Mouse (Mus musculus) adrenal gland, postnatal 10 days (tissue): ENCODE data around the gene Acsm2. TPM values are rescaled to one million over a fixed set of nuclear protein-coding genes. Genes with fewer than 3 reads are reported as not detected.
"Not testable (repeated sequence)": the region's sequence is repeated elsewhere in the genome, so short reads cannot be mapped to it uniquely, and the experiment has no call there.

Experiments
- DNase-seq: peaks from one replicate; pipeline ENCODE4 v3.0.0; 2021; ENCODE audit warnings: mixed read lengths
- total RNA-seq, 2 experiments: library from RNA; stranded (reverse); gene quantifications; 2 replicates each; pipeline ENCODE4 v1.2.3; 2021

Gene Acsm2
- total RNA-seq, 2 experiments from 2014 or later, result 0.27 TPM; not detected in 1

GRCm38 (mm10) chr7:119562476-119562875 lies 8.3 kb downstream of the Acsm2 start:
- DNase-seq, result not testable (repeated sequence)

- no peak for DNase-seq
These were observed 40.5 kb downstream of the Acsm2 start for GRCm38 (mm10) chr7:119594530-119595107.

DNA sequence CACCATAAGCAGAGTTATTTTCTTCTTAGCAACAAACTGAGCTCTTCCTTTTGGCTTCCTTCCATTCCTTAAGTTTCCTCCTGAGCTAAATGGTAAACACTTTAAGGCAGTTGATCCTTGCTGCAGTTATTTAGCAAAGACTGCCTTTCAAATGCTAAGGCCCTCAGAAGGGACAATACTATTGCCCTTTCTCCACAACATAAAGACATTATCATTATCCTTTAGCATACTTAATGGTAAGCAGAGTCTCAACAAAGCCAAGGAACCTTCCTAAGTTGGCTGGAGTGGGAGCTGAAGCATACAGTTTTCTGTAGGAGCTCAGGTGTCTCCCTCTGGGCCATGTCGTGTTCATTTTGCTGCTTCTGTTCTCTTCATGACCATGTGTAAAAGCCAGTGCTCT lies 41.2 kb downstream of the Acsm2 start:
- no peak for DNase-seq

- DNase-seq, result no peak
These were observed 42.4 kb downstream of the Acsm2 start for GRCm38 (mm10) chr7:119596536-119596935.

- no peak for DNase-seq
These were observed 47.2 kb downstream of the Acsm2 start for GRCm38 (mm10) chr7:119601195-119601953.

- DNase-seq, result no peak
These were observed 47.8 kb downstream of the Acsm2 start for GRCm38 (mm10) chr7:119601954-119602317.

- no peak for DNase-seq
These were observed 50.9 kb downstream of the Acsm2 start for GRCm38 (mm10) chr7:119604903-119605483.

GRCm38 (mm10) chr7:119605926-119606663 lies 52.0 kb downstream of the Acsm2 start:
- no peak for DNase-seq

GRCm38 (mm10) chr7:119606664-119607076 lies 52.5 kb downstream of the Acsm2 start, which contains the start of gene Acsm1:
TSS of gene Acsm1 (plus strand) at chr7:119607026.
- no peak for DNase-seq

- no peak for DNase-seq
These were observed 53.8 kb downstream of the Acsm2 start for GRCm38 (mm10) chr7:119607796-119608515.

DNA sequence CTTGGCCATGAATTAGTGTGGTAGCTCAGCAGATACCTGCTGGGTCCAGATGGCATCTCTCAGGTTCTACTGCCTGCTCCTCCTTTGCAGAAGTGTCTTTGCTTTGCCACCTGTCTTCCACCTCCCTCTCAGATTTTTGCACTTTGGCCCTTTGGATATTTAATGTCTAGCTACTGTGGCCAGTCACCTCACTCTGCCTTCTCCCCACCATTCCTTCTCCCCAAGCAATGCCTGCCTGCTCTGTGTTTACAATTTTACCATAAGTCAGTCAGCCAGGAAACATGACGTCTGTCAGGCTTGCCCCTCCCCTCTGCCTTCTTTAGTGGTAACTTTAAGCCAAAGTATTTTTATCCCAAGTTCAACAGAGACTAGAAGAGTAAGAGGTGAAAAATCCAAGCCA lies 62.4 kb downstream of the Acsm2 start:
- no peak for DNase-seq

DNA sequence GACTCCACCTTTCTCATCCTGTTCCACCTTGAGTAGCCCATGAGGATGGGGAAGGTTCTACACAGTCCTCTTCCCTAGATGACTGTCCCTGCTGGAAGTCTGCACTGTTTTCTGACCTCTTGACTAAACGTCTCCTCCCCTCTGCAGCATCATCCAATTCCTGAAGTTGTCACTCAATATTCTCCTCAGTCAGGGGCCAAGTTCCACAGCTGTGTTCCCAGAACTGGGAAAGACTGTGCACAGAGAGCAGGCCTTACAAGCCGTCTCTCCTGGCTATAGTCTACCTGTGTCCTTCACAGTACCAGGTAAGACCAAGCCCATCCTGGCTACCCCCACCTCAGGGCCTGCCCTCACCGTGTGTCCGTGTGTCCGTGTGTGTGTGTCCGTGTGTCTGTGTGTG lies 63.5 kb downstream of the Acsm2 start:
- DNase-seq, result no peak

DNA sequence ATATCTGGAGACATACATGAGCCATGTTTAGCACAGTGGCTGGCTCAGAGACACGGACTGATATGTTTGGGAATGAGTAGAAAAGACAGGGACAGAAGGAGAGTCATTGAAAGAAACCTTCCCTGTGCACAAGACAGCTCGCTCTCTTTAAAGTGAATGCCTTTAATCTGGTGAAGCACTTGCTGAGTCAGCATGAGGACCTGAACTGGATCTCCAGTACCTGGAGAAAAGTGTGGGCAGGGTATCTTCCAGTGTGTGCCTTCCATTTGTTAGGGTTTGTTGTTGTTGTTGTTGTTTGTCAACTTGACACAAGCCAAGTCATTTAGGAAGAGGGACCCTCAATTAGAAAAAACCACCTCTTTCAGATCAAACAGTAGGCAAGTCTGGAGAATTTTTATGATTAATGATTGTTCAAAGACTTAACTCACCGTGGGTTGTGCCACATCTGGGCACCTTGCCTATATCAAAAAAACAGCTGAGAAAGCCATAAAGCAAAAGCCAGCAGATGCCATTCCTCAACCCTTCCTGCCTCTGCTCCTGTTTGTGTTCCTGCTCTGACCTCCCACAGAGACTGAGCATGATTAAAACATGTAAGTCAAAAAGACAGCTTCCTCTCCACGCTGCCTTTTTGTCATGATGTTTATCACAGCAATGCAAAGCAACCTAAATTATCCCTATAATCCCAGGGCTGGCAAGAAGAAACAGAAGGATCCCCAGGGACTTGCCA lies 64.2 kb downstream of the Acsm2 start:
- DNase-seq, result peak; percentile 9

- no peak for DNase-seq
These were observed 66.0 kb downstream of the Acsm2 start for GRCm38 (mm10) chr7:119620157-119620556.

DNA sequence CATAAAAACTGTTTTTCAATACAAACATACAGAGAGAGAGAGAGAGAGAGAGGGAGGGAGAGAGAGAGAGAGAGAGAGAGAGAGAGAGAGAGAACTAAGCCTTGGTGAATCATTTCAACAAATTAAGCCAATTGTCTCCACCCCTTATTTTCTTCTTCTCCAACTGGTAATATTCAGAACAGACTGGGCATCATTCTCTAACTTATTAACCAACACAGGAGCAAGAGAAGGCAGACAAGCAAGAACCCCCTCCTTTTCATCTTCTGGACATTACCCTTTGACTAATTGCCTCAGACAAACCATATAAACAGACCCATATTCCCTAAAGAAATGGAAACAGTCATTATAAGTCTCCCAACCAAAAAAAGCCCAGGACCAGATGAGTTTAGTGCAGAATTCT lies 84.6 kb downstream of the Acsm2 start:
- no peak for DNase-seq

GRCm38 (mm10) chr7:119642307-119642706 lies 88.2 kb downstream of the Acsm2 start:
- DNase-seq, result no peak

Other genes with a start within 250 kb of the Acsm2 start
- gene Gp2, start 95.1 kb upstream of the Acsm2 start, total RNA-seq, result not detected
- gene Umod, start 75.1 kb upstream of the Acsm2 start, total RNA-seq, result not detected
- gene Acsm5, start 34.9 kb upstream of the Acsm2 start, total RNA-seq, result 10 to 100 TPM in 1 of 2 experiments, 1 to 10 TPM in 1; 6.1 to 14.0 TPM
- gene Pdilt, start 30.9 kb upstream of the Acsm2 start, total RNA-seq, result under 1 TPM; 0.12 TPM
- 10 to 100 TPM in 1 of 2 experiments, 1 to 10 TPM in 1; 6.5 to 14.0 TPM for gene Acsm1, start 52.7 kb downstream of the Acsm2 start, total RNA-seq
- not detected for gene Acsm4, start 135.7 kb downstream of the Acsm2 start, total RNA-seq
- gene Thumpd1, start 166.5 kb downstream of the Acsm2 start, total RNA-seq, result 10 to 100 TPM; 30.7 to 32.3 TPM
- 10 to 100 TPM; 23.5 to 31.0 TPM for gene Acsm3, start 206.6 kb downstream of the Acsm2 start, total RNA-seq
- 10 to 100 TPM in 1 of 2 experiments, 1 to 10 TPM in 1; 7.0 to 12.8 TPM for gene Rexo5, start 239.7 kb downstream of the Acsm2 start, total RNA-seq
- gene Eri2, start 239.7 kb downstream of the Acsm2 start, total RNA-seq, result 1 to 10 TPM; 7.6 to 9.6 TPM